Mouse (Mus musculus) heart, embryonic 16.5 days (tissue): ENCODE results near the gene Col4a2. TPM values are rescaled to one million over a fixed set of nuclear protein-coding genes. Genes with fewer than 3 reads are reported as not detected.

Source experiments
- ATAC-seq: fragments of 200-750 bp; cut with Nextera tagmentation; replicated peaks from 2 replicates; pipeline ENCODE4 v1.8.0; 2017; ENCODE audit warnings: moderate number of reproducible peaks; ENCODE audit not compliant: insufficient read depth, low FRiP score; ENCODE audit errors: extremely low read depth
- H3K27ac ChIP-seq: fragments of 300-500 bp; sonication (generic); 2 replicates; pipeline ENCODE4 v1.5.1; 2014; ENCODE audit warnings: mild to moderate bottlenecking, low read length, control low read depth, moderate library complexity
- H3K27me3 ChIP-seq: fragments of 300-500 bp; sonication (generic); 2 replicates; pipeline ENCODE4 v1.6.1; 2014; ENCODE audit warnings: low read length, mixed read lengths; ENCODE audit not compliant: control insufficient read depth, insufficient read depth
- H3K36me3 ChIP-seq: fragments of 300-500 bp; sonication (generic); 2 replicates; pipeline ENCODE4 v1.6.1; 2014; ENCODE audit not compliant: control insufficient read depth, insufficient read depth
- H3K4me1 ChIP-seq: fragments of 300-500 bp; sonication (generic); 2 replicates; pipeline ENCODE4 v1.6.1; 2014; ENCODE audit warnings: low read length, mixed read lengths; ENCODE audit not compliant: control insufficient read depth, insufficient read depth
- H3K4me2 ChIP-seq: fragments of 300-500 bp; sonication (generic); 2 replicates; pipeline ENCODE4 v1.6.1; 2014; ENCODE audit warnings: low read depth, mild to moderate bottlenecking, control low read depth, low read length
- H3K4me3 ChIP-seq: fragments of 300-500 bp; sonication (generic); 2 replicates; pipeline ENCODE4 v1.5.1; 2014; ENCODE audit warnings: mild to moderate bottlenecking, control low read depth, low read length
- H3K9ac ChIP-seq: fragments of 300-500 bp; sonication (generic); 2 replicates; pipeline ENCODE4 v1.6.1; 2014; ENCODE audit warnings: low read length, control low read depth
- H3K9me3 ChIP-seq: fragments of 300-500 bp; sonication (generic); replicated peaks from 2 replicates; pipeline ENCODE4 v1.6.1; 2016; ENCODE audit warnings: low read length; ENCODE audit not compliant: control insufficient read depth
- WGBS: fragments of 180-500 bp; shearing (Covaris S2); extraction: QIAGEN DNeasy Blood & Tissue Kit; methylation state at CpG from one replicate; pipeline ENCODE4 v1.1.7; 2014; 5-methylcytosine and 5-hydroxymethylcytosine counted together
- polyA plus RNA-seq: library from polyadenylated mRNA; unstranded; fragments of >200 nt; fragmentation: Nextera tagmentation; extraction: Ambion mirVana; gene quantifications from 2 replicates; pipeline ENCODE4 v1.2.1, GENCODE M21; 2015

Gene Col4a2
- polyA plus RNA-seq = 80.1 and 105 TPM in 2 replicates

GRCm38 (mm10) chr8:11312349-11313175, at the start of gene Col4a2, which contains the start of gene Col4a1:
Col4a2 (plus strand) TSS chr8:11312805.
Col4a1 (minus strand) TSS chr8:11312826.
- H3K36me3 ChIP-seq = peaks cover 4% of the 10 kb centered on the region; the same call in 1 of the 2 replicates
- WGBS = under 1% methylated on average over 84 of the region's 87 CpGs
- H3K27me3 ChIP-seq = no peaks in the 10 kb centered on the region
- H3K9me3 ChIP-seq = no peaks in the 10 kb centered on the region
- H3K27ac ChIP-seq = peak within 1 kb of the TSS; percentile 88
- peaks cover 27% of the 10 kb centered on the region for H3K4me1 ChIP-seq
- H3K4me2 ChIP-seq = peak within 1 kb of the TSS; percentile 83
- H3K4me3 ChIP-seq = peak within 1 kb of the TSS; percentile 84
- ATAC-seq = peak; percentile 83
- peak within 1 kb of the TSS; percentile 97 for H3K9ac ChIP-seq

GRCm38 (mm10) chr8:11263848-11264247, 48.8 kb upstream of the Col4a2 start:
- Histone ChIP-seq H3K36me3 (no peaks in the 10 kb centered on the region), H3K9me3 (no peaks in the 10 kb centered on the region), H3K27me3 (no peaks in the 10 kb centered on the region), H3K4me3 (no peak overlapping the region), H3K4me2 (no peak overlapping the region), H3K9ac (no peak overlapping the region), H3K27ac (no peak overlapping the region; the same call in 1 of the 2 replicates), H3K4me1 (peaks cover 52% of the 10 kb centered on the region)
- no peak for ATAC-seq
- WGBS = 61% methylated on average over 6 of the region's 6 CpGs

- 56% methylated on average over 3 of the region's 3 CpGs for whole genome bisulfite sequencing
- no peak overlapping the region for H3K4me3 ChIP-seq
- H3K27ac ChIP-seq = no peak overlapping the region
- H3K9me3 ChIP-seq = no peaks in the 10 kb centered on the region
- no peak overlapping the region for H3K4me2 ChIP-seq
- peaks cover 41% of the 10 kb centered on the region for H3K4me1 ChIP-seq
- H3K27me3 ChIP-seq = no peaks in the 10 kb centered on the region
- H3K9ac ChIP-seq = no peak overlapping the region
- ATAC-seq = no peak
- no peaks in the 10 kb centered on the region for H3K36me3 ChIP-seq
Observed at GRCm38 (mm10) chr8:11265971-11266370, 46.6 kb upstream of the Col4a2 start.

GRCm38 (mm10) chr8:11266471-11266870, 46.1 kb upstream of the Col4a2 start:
- no peak overlapping the region for H3K9ac ChIP-seq
- H3K4me3 ChIP-seq = no peak overlapping the region
- H3K36me3 ChIP-seq = no peaks in the 10 kb centered on the region
- no peak for ATAC-seq
- no peak overlapping the region for H3K27ac ChIP-seq
- no peak overlapping the region for H3K4me2 ChIP-seq
- H3K9me3 ChIP-seq = no peaks in the 10 kb centered on the region
- no peaks in the 10 kb centered on the region for H3K27me3 ChIP-seq
- 70% methylated on average over 2 of the region's 2 CpGs for WGBS
- peaks cover 43% of the 10 kb centered on the region for H3K4me1 ChIP-seq

GRCm38 (mm10) chr8:11268753-11269152, 43.9 kb upstream of the Col4a2 start:
- no peak overlapping the region for H3K4me3 ChIP-seq
- H3K4me1 ChIP-seq = peaks cover 48% of the 10 kb centered on the region
- no peak overlapping the region for H3K9ac ChIP-seq
- no peaks in the 10 kb centered on the region for H3K27me3 ChIP-seq
- H3K36me3 ChIP-seq = no peaks in the 10 kb centered on the region
- no peak overlapping the region for H3K27ac ChIP-seq
- ATAC-seq = no peak
- no peak overlapping the region for H3K4me2 ChIP-seq
- 69% methylated on average over 6 of the region's 6 CpGs for WGBS
- H3K9me3 ChIP-seq = no peaks in the 10 kb centered on the region

- peak overlapping the region; percentile 12 for H3K27ac ChIP-seq
- no peaks in the 10 kb centered on the region for H3K27me3 ChIP-seq
- H3K36me3 ChIP-seq = no peaks in the 10 kb centered on the region
- no peak overlapping the region for H3K4me2 ChIP-seq
- H3K9ac ChIP-seq = no peak overlapping the region
- 54% methylated on average over 6 of the region's 6 CpGs for WGBS
- ATAC-seq = no peak
- no peaks in the 10 kb centered on the region for H3K9me3 ChIP-seq
- no peak overlapping the region for H3K4me3 ChIP-seq
- peaks cover 52% of the 10 kb centered on the region for H3K4me1 ChIP-seq
Observed at GRCm38 (mm10) chr8:11270826-11271225, 41.8 kb upstream of the Col4a2 start.

GRCm38 (mm10) chr8:11272205-11272604, 40.4 kb upstream of the Col4a2 start:
- Histone ChIP-seq H3K4me3 (no peak overlapping the region), H3K27ac (peak overlapping the region; percentile 74), H3K27me3 (no peaks in the 10 kb centered on the region), H3K4me1 (peaks cover 57% of the 10 kb centered on the region), H3K9ac (no peak overlapping the region), H3K4me2 (no peak overlapping the region), H3K9me3 (no peaks in the 10 kb centered on the region), H3K36me3 (no peaks in the 10 kb centered on the region)
- ATAC-seq = no peak
- WGBS = 59% methylated on average over 6 of the region's 6 CpGs

- Histone ChIP-seq H3K9ac (no peak overlapping the region), H3K4me3 (no peak overlapping the region), H3K27me3 (no peaks in the 10 kb centered on the region), H3K36me3 (no peaks in the 10 kb centered on the region), H3K4me2 (no peak overlapping the region), H3K9me3 (no peaks in the 10 kb centered on the region), H3K4me1 (peaks cover 68% of the 10 kb centered on the region), H3K27ac (peak overlapping the region; percentile 71)
- 64% methylated on average over 15 of the region's 15 CpGs for WGBS
- peak; percentile 29; the same call in 1 of the 2 replicates for ATAC-seq
Observed at GRCm38 (mm10) chr8:11273506-11274158, 39.0 kb upstream of the Col4a2 start.

GRCm38 (mm10) chr8:11274415-11274814, 38.2 kb upstream of the Col4a2 start:
- H3K4me2 ChIP-seq = peak overlapping the region; percentile 51
- H3K36me3 ChIP-seq = no peaks in the 10 kb centered on the region
- H3K9me3 ChIP-seq = no peaks in the 10 kb centered on the region
- H3K4me1 ChIP-seq = peaks cover 75% of the 10 kb centered on the region
- H3K27ac ChIP-seq = peak overlapping the region; percentile 71
- ATAC-seq = peak; percentile 66
- H3K27me3 ChIP-seq = no peaks in the 10 kb centered on the region
- WGBS = 22% methylated on average over 7 of the region's 7 CpGs
- no peak overlapping the region for H3K9ac ChIP-seq
- H3K4me3 ChIP-seq = peak overlapping the region; percentile 1; the same call in 1 of the 2 replicates
